Mouse (Mus musculus): ENCODE measurements around the gene Ubxn11.

- no peak for TF ChIP-seq CTCF (IDR thresholded peaks at IDR 0.05; ENCODE audit: low read depth)
- TF ChIP-seq EP300 (IDR thresholded peaks at IDR 0.05; ENCODE audit: low read depth) = peak; percentile 94
Measured at GRCm38 (mm10) chr4:134165548-134166465, 63.4 kb downstream of the Ubxn11 start.
